Mouse (Mus musculus) embryonic facial prominence, embryonic 13.5 days (tissue): ENCODE results near the gene Plac9a. TPM values are rescaled to one million over a fixed set of nuclear protein-coding genes. Genes with fewer than 3 reads are reported as not detected.
A peak's percentile ranks its signal among the peaks of the same experiment; 100 is the strongest.
"Not testable (repeated sequence)": the region's sequence is repeated elsewhere in the genome, so short reads cannot be mapped to it uniquely, and the experiment has no call there.

Source experiments
- ATAC-seq: fragments of 200-750 bp; cut with Nextera tagmentation; 2 replicates; pipeline ENCODE4 v1.8.0; 2017; ENCODE audit warnings: low read depth; ENCODE audit not compliant: insufficient number of reproducible peaks, insufficient read depth, low FRiP score, low TSS enrichment
- H3K27ac ChIP-seq: fragments of 300-500 bp; sonication (generic); 2 replicates; pipeline ENCODE4 v1.5.1; 2015; ENCODE audit warnings: moderate library complexity, mild to moderate bottlenecking, inconsistent platforms
- H3K27me3 ChIP-seq: fragments of 300-500 bp; sonication (generic); 2 replicates; pipeline ENCODE4 v1.6.1; 2015; ENCODE audit warnings: mild to moderate bottlenecking, inconsistent platforms
- H3K36me3 ChIP-seq: fragments of 300-500 bp; sonication (generic); 2 replicates; pipeline ENCODE4 v1.6.1; 2015; ENCODE audit warnings: mild to moderate bottlenecking, inconsistent platforms
- H3K4me1 ChIP-seq: fragments of 300-500 bp; sonication (generic); 2 replicates; pipeline ENCODE4 v1.6.1; 2015; ENCODE audit warnings: inconsistent platforms
- H3K4me2 ChIP-seq: fragments of 300-500 bp; sonication (generic); 2 replicates; pipeline ENCODE4 v1.6.1; 2015; ENCODE audit warnings: moderate library complexity, mild to moderate bottlenecking, inconsistent platforms
- H3K4me3 ChIP-seq: fragments of 300-500 bp; sonication (generic); 2 replicates; pipeline ENCODE4 v1.5.1; 2015; ENCODE audit warnings: mild to moderate bottlenecking, inconsistent platforms
- H3K9ac ChIP-seq: fragments of 300-500 bp; sonication (generic); 2 replicates; pipeline ENCODE4 v1.6.1; 2015; ENCODE audit warnings: mild to moderate bottlenecking, inconsistent platforms
- H3K9me3 ChIP-seq: fragments of 300-500 bp; sonication (generic); 2 replicates; pipeline ENCODE4 v1.6.1; 2016; ENCODE audit warnings: inconsistent platforms
- WGBS: fragments of 180-500 bp; shearing (Covaris S2); methylation state at CpG from one replicate; pipeline ENCODE4 v1.1.7; 2015; ENCODE audit warnings: mixed read lengths; 5-methylcytosine and 5-hydroxymethylcytosine counted together
- polyA plus RNA-seq: library from polyadenylated mRNA; unstranded; fragments of >200 nt; fragmentation: Nextera tagmentation; extraction: Ambion mirVana; gene quantifications from 2 replicates; pipeline ENCODE4 v1.2.1, GENCODE M21; 2015

Gene Plac9a
- 1.7 TPM in 1 of 2 replicates, not detected in the other for polyA plus RNA-seq

DNA sequence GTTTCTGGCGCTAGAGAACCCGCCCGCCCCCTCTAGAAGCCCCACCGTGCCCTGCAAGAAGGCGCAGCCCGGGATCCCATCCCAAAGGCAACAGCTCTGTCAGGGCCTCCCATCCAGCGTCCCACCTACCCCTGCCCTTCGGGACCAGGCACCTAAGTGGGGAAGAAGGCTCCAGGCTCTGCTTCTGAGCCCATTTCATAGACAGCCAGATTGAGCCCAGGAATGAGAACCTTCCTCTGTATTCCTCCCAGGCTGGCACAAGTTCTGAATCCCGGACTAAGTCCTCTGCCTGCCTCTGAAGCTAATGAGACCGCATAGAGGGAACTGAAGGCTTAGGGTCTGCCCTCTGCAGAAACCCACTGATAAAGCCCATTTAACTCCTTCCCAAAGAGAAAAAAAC lies at the start of gene Plac9a:
Plac9a (minus strand) TSS at position 101 of the 400 bp plus-strand sequence.
- not testable (repeated sequence) for H3K4me3 ChIP-seq, H3K9ac ChIP-seq, H3K9me3 ChIP-seq, H3K4me2 ChIP-seq, H3K36me3 ChIP-seq, H3K27ac ChIP-seq, H3K27me3 ChIP-seq, H3K4me1 ChIP-seq, ATAC-seq
- WGBS: no CpG with 5 or more reads among the region's 10 CpGs

DNA sequence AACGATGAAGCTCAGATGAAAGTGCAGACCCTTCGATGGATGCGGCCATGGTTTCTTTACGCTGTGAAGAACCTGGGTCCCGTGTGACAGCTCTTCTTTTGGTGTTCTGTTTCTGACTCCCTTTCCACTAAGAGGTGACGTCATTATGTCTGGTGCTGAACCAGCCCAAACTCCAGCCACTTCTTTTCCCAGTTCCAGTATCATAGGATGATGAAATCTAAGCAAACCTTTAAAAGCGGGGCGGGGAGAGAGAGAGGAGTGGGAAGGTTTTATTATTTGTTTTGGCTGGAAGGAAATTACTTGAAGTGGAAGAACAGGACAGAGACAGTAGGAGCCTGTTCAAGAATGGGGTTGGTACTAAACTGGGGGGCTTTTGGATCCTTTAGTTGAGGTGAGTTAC lies 35.1 kb upstream of the Plac9a start, which contains the start of gene Cphx1:
Cphx1 (plus strand) TSS at position 301 of the 400 bp plus-strand sequence.
- no CpG with 5 or more reads among the region's 8 CpGs for WGBS
- H3K9me3 ChIP-seq, H3K4me2 ChIP-seq, H3K4me3 ChIP-seq, ATAC-seq, H3K9ac ChIP-seq, H3K27me3 ChIP-seq, H3K36me3 ChIP-seq, H3K27ac ChIP-seq, H3K4me1 ChIP-seq: not testable (repeated sequence)

DNA sequence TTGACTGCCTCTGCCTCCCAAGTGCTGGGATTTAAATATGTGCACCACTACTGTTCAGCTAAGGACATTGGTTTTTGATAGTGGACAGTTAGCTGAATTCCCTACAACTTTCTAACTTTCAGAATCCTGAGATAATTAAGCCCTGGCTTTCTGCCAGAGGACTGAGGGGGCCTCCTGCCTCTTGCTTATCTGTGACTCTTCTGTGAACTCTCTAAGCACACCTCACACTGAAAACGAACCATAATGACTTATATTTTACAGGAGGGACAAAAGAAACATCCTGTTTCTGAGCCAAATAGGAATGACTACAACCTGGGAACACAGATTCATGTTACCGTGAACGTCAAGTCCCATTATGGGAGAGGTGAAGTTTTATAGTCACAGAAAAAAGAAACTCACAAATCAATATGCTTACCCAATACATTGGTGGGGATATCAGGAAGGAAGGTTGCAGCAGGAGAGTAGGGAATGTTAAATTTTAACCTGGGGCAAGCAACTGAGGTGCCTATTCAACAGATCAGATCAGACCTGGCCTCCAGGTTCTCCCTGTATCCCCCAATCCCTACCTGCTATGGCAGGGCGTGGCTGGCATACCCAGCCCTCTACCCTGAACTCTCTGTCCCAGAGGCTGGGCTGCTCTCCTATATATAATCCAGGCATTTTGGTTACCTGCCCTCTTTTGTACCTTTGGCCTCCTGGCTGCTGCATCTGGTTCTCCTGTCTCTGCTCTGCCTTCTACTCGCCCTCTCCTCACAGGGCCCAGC lies 34.1 kb upstream of the Plac9a start:
- not testable (repeated sequence) for H3K27ac ChIP-seq, H3K9me3 ChIP-seq, ATAC-seq, H3K4me3 ChIP-seq, H3K9ac ChIP-seq, H3K4me2 ChIP-seq, H3K4me1 ChIP-seq, H3K36me3 ChIP-seq, H3K27me3 ChIP-seq
- no CpG with 5 or more reads among the region's 5 CpGs for WGBS

DNA sequence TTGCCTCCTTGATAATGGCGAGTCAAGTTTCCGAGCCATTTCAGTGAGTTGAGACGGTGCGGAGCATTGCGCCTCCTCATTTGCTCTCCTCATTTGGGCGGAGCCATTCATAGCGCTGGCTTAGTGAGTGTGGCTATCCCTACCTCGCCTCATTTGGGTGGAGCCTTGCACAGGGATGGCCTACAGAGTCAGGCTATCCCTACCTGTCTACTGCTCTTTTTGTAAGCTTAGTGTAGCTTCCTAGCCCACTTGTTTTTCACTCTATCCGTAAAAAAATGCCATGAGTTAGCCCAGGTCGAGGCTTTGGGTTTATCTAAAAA lies 24.6 kb upstream of the Plac9a start, which contains the start of gene Tmem254a:
Tmem254a (minus strand) TSS at position 111 of the 320 bp plus-strand sequence.
- WGBS: no CpG with 5 or more reads among the region's 10 CpGs
- H3K27me3 ChIP-seq, H3K9ac ChIP-seq, H3K4me1 ChIP-seq, H3K27ac ChIP-seq, ATAC-seq, H3K9me3 ChIP-seq, H3K4me3 ChIP-seq, H3K36me3 ChIP-seq, H3K4me2 ChIP-seq: not testable (repeated sequence)

DNA sequence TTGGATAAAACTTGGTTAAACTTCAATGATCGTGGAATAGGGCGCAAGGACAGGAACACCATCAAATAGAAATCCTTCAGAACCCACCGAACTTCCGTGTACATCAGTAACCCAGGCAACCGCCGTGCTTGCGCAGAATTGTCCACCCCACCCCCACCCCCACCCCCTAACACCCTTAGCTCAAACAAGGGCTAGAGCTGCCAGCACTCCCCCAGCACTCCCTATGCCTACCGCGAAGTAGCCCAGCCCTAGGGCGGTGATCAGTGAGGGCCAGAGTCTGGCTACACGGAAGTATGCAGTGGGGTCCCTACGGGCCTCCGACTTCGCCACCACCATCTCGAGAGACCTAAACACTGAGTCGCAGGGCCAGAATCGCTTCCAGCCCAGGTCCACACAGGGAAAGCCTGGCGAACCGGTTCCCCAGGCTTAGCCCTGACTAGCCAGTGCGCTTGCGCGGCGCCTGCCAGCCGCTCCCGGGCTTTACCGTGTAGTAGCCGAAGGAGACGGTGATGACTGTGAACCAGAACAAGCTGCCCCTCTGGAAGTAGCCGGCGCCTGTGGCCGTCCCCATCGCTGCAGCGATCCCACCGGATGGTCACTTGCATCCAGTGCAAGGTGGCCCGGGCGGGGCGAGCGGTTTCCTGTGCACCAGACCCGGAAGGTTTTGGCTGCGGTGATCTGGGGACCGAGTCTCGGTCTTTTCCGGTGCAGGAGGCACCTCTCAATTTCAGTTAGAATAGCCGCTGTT lies 24.1 kb upstream of the Plac9a start:
- H3K27ac ChIP-seq, H3K4me2 ChIP-seq, H3K9ac ChIP-seq, H3K36me3 ChIP-seq, H3K4me1 ChIP-seq, H3K9me3 ChIP-seq, H3K4me3 ChIP-seq, H3K27me3 ChIP-seq: not testable (repeated sequence)
- peak; percentile 43; the same call in 1 of the 2 replicates for ATAC-seq
- WGBS: no CpG with 5 or more reads among the region's 44 CpGs

DNA sequence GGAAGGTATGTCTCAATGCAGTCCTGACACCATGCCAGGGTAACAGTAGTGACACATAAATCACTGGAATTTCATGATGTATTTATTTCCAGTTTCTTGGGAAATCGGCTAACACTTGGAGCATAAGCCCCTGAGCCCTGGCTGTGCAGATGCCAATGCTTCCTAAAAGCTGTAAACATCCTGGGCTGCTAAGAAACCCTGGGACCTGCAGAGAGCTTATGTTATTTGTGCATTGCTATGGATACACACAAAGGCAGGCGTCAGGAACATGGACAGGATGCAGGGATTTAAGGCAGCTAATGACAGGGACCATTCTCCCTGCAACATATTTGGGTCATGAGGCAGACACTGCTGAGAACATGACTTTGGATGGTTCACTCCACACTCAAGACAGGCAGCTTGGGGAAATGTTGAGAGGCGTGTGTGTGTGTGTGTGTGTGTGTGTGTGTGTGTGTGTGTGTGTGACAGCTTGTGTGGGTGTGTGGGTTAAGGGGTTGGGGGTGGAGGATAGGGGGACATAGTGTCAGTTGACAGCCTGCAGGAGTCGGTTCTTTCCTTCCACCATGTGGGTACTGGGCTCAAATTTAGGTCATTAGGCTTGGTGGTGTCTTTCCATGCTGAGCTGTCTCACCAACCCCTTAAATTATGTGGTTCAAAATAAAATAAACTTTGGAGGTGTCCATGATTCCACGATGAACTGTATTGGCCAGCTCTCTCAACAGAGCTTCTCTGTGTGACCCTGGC lies 15.7 kb upstream of the Plac9a start:
- H3K9me3 ChIP-seq, H3K27me3 ChIP-seq, H3K36me3 ChIP-seq, H3K27ac ChIP-seq, H3K9ac ChIP-seq, H3K4me1 ChIP-seq, ATAC-seq, H3K4me2 ChIP-seq, H3K4me3 ChIP-seq: not testable (repeated sequence)
- WGBS: no CpG with 5 or more reads among the region's 5 CpGs

GRCm38 (mm10) chr14:25908976-25909375 lies 6.1 kb upstream of the Plac9a start:
- not testable (repeated sequence) for ATAC-seq, H3K27me3 ChIP-seq, H3K9ac ChIP-seq, H3K9me3 ChIP-seq, H3K4me3 ChIP-seq, H3K36me3 ChIP-seq, H3K27ac ChIP-seq, H3K4me1 ChIP-seq, H3K4me2 ChIP-seq
- WGBS: no CpG with 5 or more reads among the region's 8 CpGs

DNA sequence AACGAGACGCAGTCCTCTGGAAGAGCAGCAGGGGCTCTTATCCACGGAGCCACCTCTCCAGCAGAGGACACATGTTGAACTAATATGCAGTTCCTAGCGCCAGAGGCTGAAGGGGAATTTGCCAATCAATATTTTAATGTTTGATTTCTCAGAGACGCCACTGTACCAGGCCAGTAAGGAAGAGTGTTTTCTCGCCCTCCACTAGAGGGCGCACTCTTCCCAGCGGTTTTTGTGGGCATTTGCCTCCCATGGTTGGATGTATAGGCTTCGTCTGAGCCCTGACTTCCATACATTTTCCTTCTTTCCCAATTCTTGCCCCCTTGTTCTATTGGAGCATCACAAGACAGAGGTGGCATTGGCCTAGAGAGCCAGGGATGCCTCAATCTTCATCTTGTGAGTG lies 4.4 kb upstream of the Plac9a start:
- no CpG with 5 or more reads among the region's 9 CpGs for WGBS
- not testable (repeated sequence) for H3K36me3 ChIP-seq, H3K27me3 ChIP-seq, ATAC-seq, H3K4me2 ChIP-seq, H3K4me3 ChIP-seq, H3K4me1 ChIP-seq, H3K27ac ChIP-seq, H3K9ac ChIP-seq, H3K9me3 ChIP-seq

- not testable (repeated sequence) for ATAC-seq, H3K27me3 ChIP-seq, H3K4me1 ChIP-seq, H3K4me3 ChIP-seq, H3K9ac ChIP-seq, H3K4me2 ChIP-seq, H3K27ac ChIP-seq, H3K36me3 ChIP-seq, H3K9me3 ChIP-seq
- WGBS: no CpG with 5 or more reads among the region's 5 CpGs
Measured at GRCm38 (mm10) chr14:25905243-25905642, 2.3 kb upstream of the Plac9a start.

GRCm38 (mm10) chr14:25895686-25896085 lies 7.2 kb downstream of the Plac9a start:
- not testable (repeated sequence) for H3K9ac ChIP-seq, H3K36me3 ChIP-seq, H3K4me1 ChIP-seq, H3K9me3 ChIP-seq, H3K4me2 ChIP-seq, ATAC-seq, H3K27me3 ChIP-seq, H3K27ac ChIP-seq, H3K4me3 ChIP-seq
- no CpG with 5 or more reads among the region's 7 CpGs for WGBS

DNA sequence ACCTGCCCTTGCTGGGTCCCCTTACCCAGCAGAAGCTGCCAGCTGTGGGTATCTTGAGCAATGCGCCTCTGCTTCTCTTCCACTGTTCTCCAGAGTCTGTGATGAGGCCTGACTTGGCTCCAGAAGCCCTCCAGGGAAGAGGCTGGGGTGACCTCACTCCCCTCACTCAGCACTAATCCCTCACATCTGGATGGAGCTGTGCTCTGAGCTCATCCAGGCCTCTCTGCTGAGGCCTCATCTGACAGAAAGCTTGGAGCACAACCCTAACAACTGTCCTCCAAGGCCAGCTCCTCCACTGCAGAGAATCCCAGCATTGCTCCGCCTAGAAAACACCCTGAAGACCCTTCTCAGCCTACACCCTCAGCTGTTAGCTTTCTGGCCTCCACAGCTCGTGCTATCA lies 8.3 kb downstream of the Plac9a start:
- not testable (repeated sequence) for H3K27me3 ChIP-seq, H3K9ac ChIP-seq, H3K4me2 ChIP-seq, H3K9me3 ChIP-seq, H3K36me3 ChIP-seq, H3K4me3 ChIP-seq, H3K4me1 ChIP-seq, ATAC-seq, H3K27ac ChIP-seq
- no CpG with 5 or more reads among the region's 3 CpGs for WGBS

- not testable (repeated sequence) for H3K27ac ChIP-seq, ATAC-seq
- WGBS: no CpG with 5 or more reads among the region's 12 CpGs
Measured at GRCm38 (mm10) chr14:25885886-25886285, 17.0 kb downstream of the Plac9a start.

More at GRCm38 (mm10) chr14:25885886-25886285, 17.0 kb downstream of the Plac9a start:
- not testable (repeated sequence) for H3K4me1 ChIP-seq, H3K4me2 ChIP-seq, H3K4me3 ChIP-seq, H3K36me3 ChIP-seq, H3K9ac ChIP-seq, H3K27me3 ChIP-seq, H3K9me3 ChIP-seq
